Mouse (Mus musculus) myocyte (in vitro differentiated cells): ENCODE measurements around the gene Sncb.

Experiments
- MAX ChIP-seq: IDR thresholded peaks from one replicate; pipeline ENCODE4 v1.6.1; 2011; ENCODE audit warnings: low read depth, mild to moderate bottlenecking, control low read depth
- POLR2A ChIP-seq: IDR thresholded peaks from one replicate; pipeline ENCODE4 v1.6.1; 2011; ENCODE audit warnings: low read depth, mild to moderate bottlenecking, control low read depth, moderate library complexity; ENCODE audit not compliant: insufficient read length
- POLR2AphosphoS2 ChIP-seq: IDR thresholded peaks from one replicate; pipeline ENCODE4 v1.6.1; 2011; ENCODE audit warnings: low read depth, control low read depth; ENCODE audit not compliant: insufficient read length

DNA sequence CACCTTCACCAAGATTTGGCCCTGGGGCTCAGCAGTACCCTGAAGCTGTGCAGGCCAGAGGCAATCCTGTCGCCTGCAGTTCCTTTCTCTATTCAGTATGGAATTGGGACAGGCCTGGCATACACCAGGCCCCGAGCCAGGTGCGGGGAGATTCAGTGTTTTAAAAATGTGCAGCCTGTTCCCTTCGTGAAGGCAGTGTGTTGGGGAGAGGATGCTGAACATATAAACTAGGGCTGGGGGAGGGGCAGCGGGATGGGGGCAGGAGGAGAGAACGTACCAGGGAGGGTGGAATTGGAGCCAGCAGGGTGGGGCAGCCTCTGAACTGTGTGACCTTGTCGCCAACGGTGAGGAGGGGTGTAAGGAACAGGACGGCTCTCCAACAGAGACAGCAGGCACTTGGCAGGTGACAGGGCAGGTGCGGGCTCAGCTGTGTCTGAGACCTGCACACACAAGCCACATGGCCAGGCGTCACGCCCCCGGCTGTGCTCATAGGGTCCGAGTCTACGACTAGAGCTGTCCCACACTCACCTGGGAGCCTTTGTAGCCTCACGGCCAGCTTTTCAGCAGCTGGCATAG is 27.7 kb upstream of the Sncb start:
- TF ChIP-seq POLR2A (no peak), MAX (no peak), POLR2AphosphoS2 (no peak)
